Mouse (Mus musculus): ENCODE measurements around the gene Calcr. TPM values are rescaled to one million over a fixed set of nuclear protein-coding genes. Genes with fewer than 3 reads are reported as not detected.

Calcr gene
- polyA plus RNA-seq (2014; fragmentation: Nextera tagmentation; extraction: Ambion mirVana), result 1.4 TPM in 2 replicates

DNA sequence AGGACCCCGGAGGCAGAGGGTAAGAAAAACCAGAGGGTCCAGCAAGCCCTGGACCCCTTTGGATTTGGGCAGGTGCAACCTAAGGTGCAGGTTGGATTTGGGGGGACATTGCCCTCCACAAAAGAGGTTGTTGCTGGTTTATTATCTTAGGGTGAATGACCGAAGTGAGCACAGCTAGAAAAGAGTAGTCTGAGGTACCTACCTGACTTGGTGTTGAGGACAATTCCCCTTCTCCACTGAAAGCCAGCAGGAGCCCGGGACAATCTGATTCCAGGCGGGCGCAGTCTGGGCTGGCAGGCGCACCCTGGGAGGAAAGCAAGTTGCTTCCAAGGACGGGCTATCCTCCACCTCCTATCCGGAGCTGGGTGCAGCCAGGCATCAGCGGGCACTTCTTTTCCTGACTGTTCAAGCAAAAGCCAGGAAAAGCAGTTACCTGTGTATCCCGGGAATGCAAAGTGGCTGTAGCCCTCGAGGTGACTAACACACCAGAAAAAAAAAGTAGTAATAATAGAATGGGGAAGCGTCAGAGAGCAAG is at the start of gene Calcr:
Gene Calcr, minus strand, starts transcription at position 485 of the 535 bp plus-strand sequence.
- H3K4me1 ChIP-seq (ENCODE audit: control insufficient read depth, insufficient read depth, low read length), result no peaks in the 10 kb centered on the region; the same call in 1 of the 2 replicates
- H3K4me2 ChIP-seq, result peak within 1 kb of the TSS; percentile 90
- peak within 1 kb of the TSS; percentile 53 for H3K4me3 ChIP-seq (ENCODE audit: low read depth, low read length)
- no peaks in the 10 kb centered on the region for H3K9me3 ChIP-seq (replicated peaks; ENCODE audit: control insufficient read depth, low read length)
- peaks cover 32% of the 10 kb centered on the region for H3K27me3 ChIP-seq (ENCODE audit: control insufficient read depth, insufficient read depth, low read length)
- H3K9ac ChIP-seq (ENCODE audit: low read depth, low read length), result peak within 1 kb of the TSS; percentile 46; the same call in 1 of the 2 replicates
- no peak for ATAC-seq (replicated peaks; ENCODE audit: insufficient number of reproducible peaks, low FRiP score, low TSS enrichment)
- H3K27ac ChIP-seq (ENCODE audit: low read depth, low read length), result no peak within 1 kb of the TSS
- WGBS (ENCODE audit: insufficient replicate concordance), result 4% methylated on average over 12 of the region's 12 CpGs
- H3K36me3 ChIP-seq (ENCODE audit: control insufficient read depth, insufficient read depth, low read length), result no peaks in the 10 kb centered on the region

DNA sequence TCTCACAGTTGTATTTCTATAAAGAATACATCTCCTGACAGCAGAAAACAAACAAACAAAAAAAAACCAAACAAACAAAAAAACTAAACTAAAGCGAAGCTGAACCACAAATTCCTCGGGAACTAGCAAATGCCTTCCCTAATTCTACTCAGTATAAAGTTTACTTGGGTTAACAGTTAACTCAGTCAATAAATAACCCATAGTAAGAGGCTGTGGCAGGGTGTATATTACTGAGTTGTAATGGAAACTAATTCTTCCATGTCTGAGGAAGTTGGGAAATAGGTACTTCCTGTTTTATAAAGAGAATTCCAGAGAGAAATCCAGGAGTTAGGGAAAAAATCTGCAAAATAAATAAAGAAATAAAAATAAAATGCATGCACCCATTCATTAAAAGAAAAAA is 3.0 kb upstream of the Calcr start:
- Histone ChIP-seq H3K27me3 (ENCODE audit: control insufficient read depth, insufficient read depth, low read length) (peaks cover 32% of the 10 kb centered on the region), H3K4me2 (no peak overlapping the region), H3K9ac (ENCODE audit: low read depth, low read length) (no peak overlapping the region), H3K4me3 (ENCODE audit: low read depth, low read length) (no peak overlapping the region), H3K4me1 (ENCODE audit: control insufficient read depth, insufficient read depth, low read length) (no peaks in the 10 kb centered on the region; the same call in 1 of the 2 replicates), H3K36me3 (ENCODE audit: control insufficient read depth, insufficient read depth, low read length) (no peaks in the 10 kb centered on the region), H3K27ac (ENCODE audit: low read depth, low read length) (no peak overlapping the region), H3K9me3 (replicated peaks; ENCODE audit: control insufficient read depth, low read length) (no peaks in the 10 kb centered on the region)
- WGBS (ENCODE audit: insufficient replicate concordance), result 84% methylated on average over 2 of the region's 2 CpGs
- no peak for ATAC-seq (replicated peaks; ENCODE audit: insufficient number of reproducible peaks, low FRiP score, low TSS enrichment)

GRCm38 (mm10) chr6:3763171-3763967 is 1.1 kb downstream of the Calcr start:
- H3K4me1 ChIP-seq (ENCODE audit: control insufficient read depth, insufficient read depth, low read length), result no peaks in the 10 kb centered on the region; the same call in 1 of the 2 replicates
- ATAC-seq (replicated peaks; ENCODE audit: insufficient number of reproducible peaks, low FRiP score, low TSS enrichment), result no peak
- H3K4me2 ChIP-seq, result peak overlapping the region; percentile 90
- peaks cover 32% of the 10 kb centered on the region for H3K27me3 ChIP-seq (ENCODE audit: control insufficient read depth, insufficient read depth, low read length)
- peak overlapping the region; percentile 46; the same call in 1 of the 2 replicates for H3K9ac ChIP-seq (ENCODE audit: low read depth, low read length)
- H3K27ac ChIP-seq (ENCODE audit: low read depth, low read length), result no peak overlapping the region
- H3K4me3 ChIP-seq (ENCODE audit: low read depth, low read length), result peak overlapping the region; percentile 53
- no peaks in the 10 kb centered on the region for H3K9me3 ChIP-seq (replicated peaks; ENCODE audit: control insufficient read depth, low read length)
- under 1% methylated on average over 39 of the region's 39 CpGs for WGBS (ENCODE audit: insufficient replicate concordance)
- no peaks in the 10 kb centered on the region for H3K36me3 ChIP-seq (ENCODE audit: control insufficient read depth, insufficient read depth, low read length)

DNA sequence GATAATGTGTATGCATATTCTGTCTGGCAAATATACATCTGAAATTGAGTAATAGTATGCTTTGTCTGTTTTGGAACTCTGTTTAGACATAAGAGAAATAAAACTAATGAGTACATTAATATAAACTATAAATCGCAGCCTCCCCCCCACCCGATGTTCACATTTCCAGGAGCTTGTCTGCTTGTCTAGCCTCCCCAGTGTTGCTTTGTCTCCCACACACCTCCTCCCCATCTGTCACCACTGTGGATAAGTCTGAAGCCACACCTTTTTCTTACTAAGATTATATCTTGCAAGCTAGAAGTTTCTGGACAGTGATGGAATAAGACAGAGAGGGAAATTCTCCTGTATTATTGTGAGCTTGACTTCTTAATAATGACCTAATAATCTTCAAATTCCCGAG is 12.9 kb downstream of the Calcr start:
- no peaks in the 10 kb centered on the region for H3K4me1 ChIP-seq (ENCODE audit: control insufficient read depth, insufficient read depth, low read length)
- no peak overlapping the region for H3K27ac ChIP-seq (ENCODE audit: low read depth, low read length)
- WGBS (ENCODE audit: insufficient replicate concordance), result 65% methylated on average over 3 of the region's 3 CpGs
- H3K9me3 ChIP-seq (replicated peaks; ENCODE audit: control insufficient read depth, low read length), result no peaks in the 10 kb centered on the region
- no peak overlapping the region for H3K4me3 ChIP-seq (ENCODE audit: low read depth, low read length)
- ATAC-seq (replicated peaks; ENCODE audit: insufficient number of reproducible peaks, low FRiP score, low TSS enrichment), result no peak
- no peaks in the 10 kb centered on the region for H3K36me3 ChIP-seq (ENCODE audit: control insufficient read depth, insufficient read depth, low read length)
- no peaks in the 10 kb centered on the region for H3K27me3 ChIP-seq (ENCODE audit: control insufficient read depth, insufficient read depth, low read length)
- H3K9ac ChIP-seq (ENCODE audit: low read depth, low read length), result no peak overlapping the region
- no peak overlapping the region for H3K4me2 ChIP-seq

GRCm38 (mm10) chr6:3749624-3750023 is 14.9 kb downstream of the Calcr start:
- H3K9me3 ChIP-seq (replicated peaks; ENCODE audit: control insufficient read depth, low read length), result no peaks in the 10 kb centered on the region
- ATAC-seq (replicated peaks; ENCODE audit: insufficient number of reproducible peaks, low FRiP score, low TSS enrichment), result no peak
- 86% methylated on average over 5 of the region's 5 CpGs for WGBS (ENCODE audit: insufficient replicate concordance)
- H3K9ac ChIP-seq (ENCODE audit: low read depth, low read length), result no peak overlapping the region
- H3K4me1 ChIP-seq (ENCODE audit: control insufficient read depth, insufficient read depth, low read length), result no peaks in the 10 kb centered on the region
- no peaks in the 10 kb centered on the region for H3K36me3 ChIP-seq (ENCODE audit: control insufficient read depth, insufficient read depth, low read length)
- H3K4me2 ChIP-seq, result no peak overlapping the region
- H3K4me3 ChIP-seq (ENCODE audit: low read depth, low read length), result no peak overlapping the region
- no peak overlapping the region for H3K27ac ChIP-seq (ENCODE audit: low read depth, low read length)
- no peaks in the 10 kb centered on the region for H3K27me3 ChIP-seq (ENCODE audit: control insufficient read depth, insufficient read depth, low read length)

GRCm38 (mm10) chr6:3745546-3745945 is 19.0 kb downstream of the Calcr start:
- Histone ChIP-seq H3K4me3 (ENCODE audit: low read depth, low read length) (no peak overlapping the region), H3K36me3 (ENCODE audit: control insufficient read depth, insufficient read depth, low read length) (no peaks in the 10 kb centered on the region), H3K27ac (ENCODE audit: low read depth, low read length) (no peak overlapping the region), H3K9me3 (replicated peaks; ENCODE audit: control insufficient read depth, low read length) (no peaks in the 10 kb centered on the region), H3K27me3 (ENCODE audit: control insufficient read depth, insufficient read depth, low read length) (no peaks in the 10 kb centered on the region), H3K9ac (ENCODE audit: low read depth, low read length) (no peak overlapping the region), H3K4me2 (no peak overlapping the region), H3K4me1 (ENCODE audit: control insufficient read depth, insufficient read depth, low read length) (no peaks in the 10 kb centered on the region)
- WGBS (ENCODE audit: insufficient replicate concordance), result 37% methylated on average over 2 of the region's 2 CpGs
- no peak for ATAC-seq (replicated peaks; ENCODE audit: insufficient number of reproducible peaks, low FRiP score, low TSS enrichment)

DNA sequence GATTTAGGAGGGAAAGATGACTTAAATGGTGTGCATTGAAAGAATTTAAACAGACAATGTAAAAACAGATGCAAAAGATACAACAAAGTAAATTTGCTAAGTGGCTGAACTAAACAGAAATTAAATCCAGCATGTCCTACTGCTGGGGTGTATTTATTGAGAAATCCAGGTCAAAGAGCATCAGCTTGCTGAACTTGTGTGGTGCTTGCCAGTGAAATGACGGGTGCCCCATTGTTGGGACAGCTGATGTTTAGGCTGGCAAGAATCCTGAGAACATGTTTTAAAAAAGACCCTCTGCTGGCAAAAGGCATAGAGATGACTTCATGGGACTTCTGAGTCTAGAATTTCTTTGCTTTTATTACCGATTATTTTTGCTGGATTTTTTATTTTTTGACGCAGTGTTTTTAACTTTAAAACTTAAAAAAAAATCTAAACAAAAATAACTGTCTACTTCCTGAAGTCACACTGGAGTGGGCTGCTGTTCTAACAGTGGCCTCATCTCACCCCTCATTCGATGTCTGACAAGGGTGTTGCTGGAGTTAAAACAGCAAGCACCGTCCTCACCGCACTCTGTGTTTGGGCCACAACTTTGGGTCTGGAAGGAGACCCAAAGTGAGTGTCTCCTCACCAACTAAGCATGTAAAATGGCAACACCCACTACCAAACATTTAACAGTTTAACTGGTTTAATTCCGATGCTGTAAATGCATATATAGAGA is 22.4 kb downstream of the Calcr start:
- 63% methylated on average over 7 of the region's 7 CpGs for WGBS (ENCODE audit: insufficient replicate concordance)
- no peak overlapping the region for H3K4me3 ChIP-seq (ENCODE audit: low read depth, low read length)
- ATAC-seq (replicated peaks; ENCODE audit: insufficient number of reproducible peaks, low FRiP score, low TSS enrichment), result no peak
- H3K4me2 ChIP-seq, result no peak overlapping the region
- no peak overlapping the region for H3K9ac ChIP-seq (ENCODE audit: low read depth, low read length)
- no peaks in the 10 kb centered on the region for H3K27me3 ChIP-seq (ENCODE audit: control insufficient read depth, insufficient read depth, low read length)
- H3K4me1 ChIP-seq (ENCODE audit: control insufficient read depth, insufficient read depth, low read length), result no peaks in the 10 kb centered on the region
- H3K9me3 ChIP-seq (replicated peaks; ENCODE audit: control insufficient read depth, low read length), result no peaks in the 10 kb centered on the region
- no peak overlapping the region for H3K27ac ChIP-seq (ENCODE audit: low read depth, low read length)
- H3K36me3 ChIP-seq (ENCODE audit: control insufficient read depth, insufficient read depth, low read length), result no peaks in the 10 kb centered on the region

- no peaks in the 10 kb centered on the region for H3K36me3 ChIP-seq (ENCODE audit: control insufficient read depth, insufficient read depth, low read length)
- no peaks in the 10 kb centered on the region for H3K9me3 ChIP-seq (replicated peaks; ENCODE audit: control insufficient read depth, low read length)
- H3K27ac ChIP-seq (ENCODE audit: low read depth, low read length), result no peak overlapping the region
- H3K4me2 ChIP-seq, result no peak overlapping the region
- ATAC-seq (replicated peaks; ENCODE audit: insufficient number of reproducible peaks, low FRiP score, low TSS enrichment), result no peak
- 43% methylated on average over 11 of the region's 11 CpGs for WGBS (ENCODE audit: insufficient replicate concordance)
- no peak overlapping the region for H3K9ac ChIP-seq (ENCODE audit: low read depth, low read length)
- H3K27me3 ChIP-seq (ENCODE audit: control insufficient read depth, insufficient read depth, low read length), result no peaks in the 10 kb centered on the region
- H3K4me1 ChIP-seq (ENCODE audit: control insufficient read depth, insufficient read depth, low read length), result no peaks in the 10 kb centered on the region
- H3K4me3 ChIP-seq (ENCODE audit: low read depth, low read length), result no peak overlapping the region
Observed at GRCm38 (mm10) chr6:3741296-3741695, 23.2 kb downstream of the Calcr start.

All from heart, embryonic 11.5 days (tissue).